Mouse (Mus musculus) ovary, postnatal 10 days (tissue): ENCODE data around the gene Gtpbp1.

Experiments
- DNase-seq: peaks from one replicate; pipeline ENCODE4 v3.0.0; 2022; ENCODE audit warnings: low spot score

The Gtpbp1 gene

GRCm38 (mm10) chr15:79723439-79723838 lies 32.8 kb downstream of the Gtpbp1 start:
- no peak for DNase-seq

GRCm38 (mm10) chr15:79725190-79725789 lies 34.6 kb downstream of the Gtpbp1 start:
- no peak for DNase-seq

- no peak for DNase-seq
These were observed 37.2 kb downstream of the Gtpbp1 start for GRCm38 (mm10) chr15:79727840-79728239.

- DNase-seq, result no peak
These were observed 37.7 kb downstream of the Gtpbp1 start for GRCm38 (mm10) chr15:79728311-79728710.

GRCm38 (mm10) chr15:79728731-79729388 lies 38.2 kb downstream of the Gtpbp1 start:
- no peak for DNase-seq

- DNase-seq, result no peak
These were observed 40.9 kb downstream of the Gtpbp1 start for GRCm38 (mm10) chr15:79731554-79731953.

- DNase-seq, result no peak
These were observed 42.5 kb downstream of the Gtpbp1 start for GRCm38 (mm10) chr15:79733192-79733591.

- no peak for DNase-seq
These were observed 43.0 kb downstream of the Gtpbp1 start for GRCm38 (mm10) chr15:79733640-79734039.

- DNase-seq, result no peak
These were observed 43.7 kb downstream of the Gtpbp1 start for GRCm38 (mm10) chr15:79734311-79734710.

GRCm38 (mm10) chr15:79740739-79741138 lies 50.1 kb downstream of the Gtpbp1 start:
- no peak for DNase-seq

- no peak for DNase-seq
These were observed 50.7 kb downstream of the Gtpbp1 start for GRCm38 (mm10) chr15:79741173-79741858.

- DNase-seq, result peak; percentile 65
These were observed 51.5 kb downstream of the Gtpbp1 start, which contains the start of gene Sun2 for GRCm38 (mm10) chr15:79741921-79742705. Sun2 (minus strand) TSS chr15:79742536.

- no peak for DNase-seq
These were observed 52.0 kb downstream of the Gtpbp1 start for GRCm38 (mm10) chr15:79742706-79743023.

GRCm38 (mm10) chr15:79744001-79744400 lies 53.4 kb downstream of the Gtpbp1 start:
- no peak for DNase-seq

GRCm38 (mm10) chr15:79744742-79745141 lies 54.1 kb downstream of the Gtpbp1 start:
- DNase-seq, result no peak

- no peak for DNase-seq
These were observed 54.7 kb downstream of the Gtpbp1 start for GRCm38 (mm10) chr15:79745312-79745711.

- no peak for DNase-seq
These were observed 55.2 kb downstream of the Gtpbp1 start for GRCm38 (mm10) chr15:79745883-79746282.

- DNase-seq, result no peak
These were observed 57.4 kb downstream of the Gtpbp1 start for GRCm38 (mm10) chr15:79747998-79748397.

- no peak for DNase-seq
These were observed 58.5 kb downstream of the Gtpbp1 start for GRCm38 (mm10) chr15:79749162-79749561.

GRCm38 (mm10) chr15:79750266-79750665 lies 59.6 kb downstream of the Gtpbp1 start:
- no peak for DNase-seq

- DNase-seq, result no peak
These were observed 61.1 kb downstream of the Gtpbp1 start for GRCm38 (mm10) chr15:79751772-79752171.

GRCm38 (mm10) chr15:79752742-79753419 lies 62.2 kb downstream of the Gtpbp1 start:
- peak; percentile 65 for DNase-seq
